Mouse (Mus musculus): ENCODE results near the gene 4930415O20Rik. TPM values are rescaled to one million over a fixed set of nuclear protein-coding genes. Genes with fewer than 3 reads are reported as not detected.

Gene 4930415O20Rik
- polyA plus RNA-seq, 1 experiment from 2014 or later, result not detected

GRCm38 (mm10) chr15:98541064-98541463, 29.7 kb upstream of the 4930415O20Rik start:
- no peak overlapping the region for H3K9ac ChIP-seq
- H3K36me3 ChIP-seq, result peaks cover 54% of the 10 kb centered on the region
- H3K4me2 ChIP-seq (replicated peaks), result no peak overlapping the region
- H3K4me3 ChIP-seq, result no peak overlapping the region
- no peaks in the 10 kb centered on the region for H3K9me3 ChIP-seq
- H3K4me1 ChIP-seq, result no peaks in the 10 kb centered on the region
- H3K27me3 ChIP-seq (replicated peaks), result no peaks in the 10 kb centered on the region
- 93% methylated on average over 6 of the region's 6 CpGs for WGBS
- no peak overlapping the region for H3K27ac ChIP-seq
- no peak for ATAC-seq (ENCODE audit: low FRiP score, low read depth)

GRCm38 (mm10) chr15:98543341-98543740, 27.5 kb upstream of the 4930415O20Rik start:
- no peak for ATAC-seq (ENCODE audit: low FRiP score, low read depth)
- Histone ChIP-seq H3K9ac (no peak overlapping the region), H3K36me3 (peaks cover 73% of the 10 kb centered on the region), H3K27me3 (replicated peaks) (no peaks in the 10 kb centered on the region), H3K4me3 (no peak overlapping the region), H3K4me1 (no peaks in the 10 kb centered on the region), H3K9me3 (no peaks in the 10 kb centered on the region), H3K4me2 (replicated peaks) (no peak overlapping the region), H3K27ac (no peak overlapping the region)
- WGBS, result 71% methylated on average over 4 of the region's 4 CpGs

- H3K4me2 ChIP-seq (replicated peaks), result no peak overlapping the region
- H3K9ac ChIP-seq, result no peak overlapping the region
- H3K36me3 ChIP-seq, result peaks cover 75% of the 10 kb centered on the region
- 93% methylated on average over 3 of the region's 3 CpGs for WGBS
- ATAC-seq (ENCODE audit: low FRiP score, low read depth), result no peak
- H3K27ac ChIP-seq, result no peak overlapping the region
- H3K27me3 ChIP-seq (replicated peaks), result no peaks in the 10 kb centered on the region
- H3K9me3 ChIP-seq, result no peaks in the 10 kb centered on the region
- no peaks in the 10 kb centered on the region for H3K4me1 ChIP-seq
- H3K4me3 ChIP-seq, result no peak overlapping the region
Measured at GRCm38 (mm10) chr15:98545151-98545550, 25.7 kb upstream of the 4930415O20Rik start.

GRCm38 (mm10) chr15:98546843-98547242, 24.0 kb upstream of the 4930415O20Rik start:
- no peaks in the 10 kb centered on the region for H3K27me3 ChIP-seq (replicated peaks)
- ATAC-seq (ENCODE audit: low FRiP score, low read depth), result no peak
- no peaks in the 10 kb centered on the region for H3K4me1 ChIP-seq
- peaks cover 82% of the 10 kb centered on the region for H3K36me3 ChIP-seq
- no peak overlapping the region for H3K9ac ChIP-seq
- H3K4me2 ChIP-seq (replicated peaks), result no peak overlapping the region
- H3K4me3 ChIP-seq, result no peak overlapping the region
- H3K27ac ChIP-seq, result no peak overlapping the region
- no peaks in the 10 kb centered on the region for H3K9me3 ChIP-seq
- 92% methylated on average over 5 of the region's 5 CpGs for WGBS

- Histone ChIP-seq H3K27me3 (replicated peaks) (no peaks in the 10 kb centered on the region), H3K9ac (no peak overlapping the region), H3K4me1 (no peaks in the 10 kb centered on the region), H3K36me3 (peaks cover 62% of the 10 kb centered on the region), H3K4me3 (no peak overlapping the region), H3K27ac (no peak overlapping the region), H3K9me3 (no peaks in the 10 kb centered on the region), H3K4me2 (replicated peaks) (no peak overlapping the region)
- 89% methylated on average over 2 of the region's 2 CpGs for whole genome bisulfite sequencing
- no peak for ATAC-seq (ENCODE audit: low FRiP score, low read depth)
Measured at GRCm38 (mm10) chr15:98552758-98553157, 18.0 kb upstream of the 4930415O20Rik start.

GRCm38 (mm10) chr15:98555881-98556280, 14.9 kb upstream of the 4930415O20Rik start:
- H3K9me3 ChIP-seq, result no peaks in the 10 kb centered on the region
- no peak overlapping the region for H3K4me3 ChIP-seq
- H3K36me3 ChIP-seq, result peaks cover 67% of the 10 kb centered on the region
- no peak overlapping the region for H3K27ac ChIP-seq
- H3K9ac ChIP-seq, result no peak overlapping the region
- 96% methylated on average over 4 of the region's 4 CpGs for WGBS
- no peaks in the 10 kb centered on the region for H3K4me1 ChIP-seq
- ATAC-seq (ENCODE audit: low FRiP score, low read depth), result no peak
- H3K4me2 ChIP-seq (replicated peaks), result no peak overlapping the region
- no peaks in the 10 kb centered on the region for H3K27me3 ChIP-seq (replicated peaks)

GRCm38 (mm10) chr15:98557186-98557585, 13.6 kb upstream of the 4930415O20Rik start:
- Histone ChIP-seq H3K9ac (no peak overlapping the region), H3K27me3 (replicated peaks) (no peaks in the 10 kb centered on the region), H3K4me2 (replicated peaks) (no peak overlapping the region), H3K4me1 (no peaks in the 10 kb centered on the region), H3K9me3 (no peaks in the 10 kb centered on the region), H3K36me3 (peaks cover 58% of the 10 kb centered on the region), H3K27ac (no peak overlapping the region), H3K4me3 (no peak overlapping the region)
- 93% methylated on average over 5 of the region's 5 CpGs for WGBS
- no peak for ATAC-seq (ENCODE audit: low FRiP score, low read depth)

- WGBS, result 2% methylated on average over 15 of the region's 15 CpGs
- Histone ChIP-seq H3K36me3 (peaks cover 12% of the 10 kb centered on the region; the same call in 1 of the 2 replicates), H3K4me3 (peak overlapping the region; percentile 93), H3K4me1 (peaks cover 26% of the 10 kb centered on the region), H3K9me3 (no peaks in the 10 kb centered on the region), H3K9ac (peak overlapping the region; percentile 82), H3K4me2 (replicated peaks) (peak overlapping the region; percentile 88), H3K27ac (peak overlapping the region; percentile 73), H3K27me3 (replicated peaks) (no peaks in the 10 kb centered on the region)
- ATAC-seq (ENCODE audit: low FRiP score, low read depth), result no peak
Measured at GRCm38 (mm10) chr15:98566973-98567277, 3.9 kb upstream of the 4930415O20Rik start.

GRCm38 (mm10) chr15:98567278-98568134, 3.3 kb upstream of the 4930415O20Rik start:
- Histone ChIP-seq H3K4me2 (replicated peaks) (peak overlapping the region; percentile 88), H3K4me3 (peak overlapping the region; percentile 93), H3K9ac (peak overlapping the region; percentile 89), H3K27ac (peak overlapping the region; percentile 77), H3K36me3 (peaks cover 12% of the 10 kb centered on the region; the same call in 1 of the 2 replicates), H3K4me1 (peaks cover 26% of the 10 kb centered on the region), H3K9me3 (no peaks in the 10 kb centered on the region), H3K27me3 (replicated peaks) (no peaks in the 10 kb centered on the region)
- WGBS, result under 1% methylated on average over 88 of the region's 88 CpGs
- peak; percentile 98 for ATAC-seq (ENCODE audit: low FRiP score, low read depth)

- ATAC-seq (ENCODE audit: low FRiP score, low read depth), result peak; percentile 51
- Histone ChIP-seq H3K4me3 (peak overlapping the region; percentile 93), H3K36me3 (peaks cover 3% of the 10 kb centered on the region; the same call in 1 of the 2 replicates), H3K27me3 (replicated peaks) (no peaks in the 10 kb centered on the region), H3K9ac (peak overlapping the region; percentile 89), H3K4me2 (replicated peaks) (peak overlapping the region; percentile 64), H3K4me1 (peaks cover 26% of the 10 kb centered on the region), H3K9me3 (no peaks in the 10 kb centered on the region), H3K27ac (peak overlapping the region; percentile 77)
- WGBS, result 11% methylated on average over 22 of the region's 22 CpGs
Measured at GRCm38 (mm10) chr15:98568256-98569033, 2.4 kb upstream of the 4930415O20Rik start.

- Histone ChIP-seq H3K4me3 (peak overlapping the region; percentile 93; the same call in 1 of the 2 replicates), H3K9me3 (no peaks in the 10 kb centered on the region), H3K27me3 (replicated peaks) (no peaks in the 10 kb centered on the region), H3K36me3 (no peaks in the 10 kb centered on the region), H3K27ac (no peak overlapping the region), H3K4me2 (replicated peaks) (peak overlapping the region; percentile 64), H3K4me1 (peaks cover 26% of the 10 kb centered on the region), H3K9ac (peak overlapping the region; percentile 89)
- no peak for ATAC-seq (ENCODE audit: low FRiP score, low read depth)
- 76% methylated on average over 7 of the region's 7 CpGs for WGBS
Measured at GRCm38 (mm10) chr15:98569216-98569615, 1.6 kb upstream of the 4930415O20Rik start.

- Histone ChIP-seq H3K36me3 (no peaks in the 10 kb centered on the region), H3K27me3 (replicated peaks) (no peaks in the 10 kb centered on the region), H3K27ac (no peak overlapping the region), H3K9ac (no peak overlapping the region), H3K4me3 (no peak overlapping the region), H3K4me1 (peaks cover 25% of the 10 kb centered on the region), H3K9me3 (no peaks in the 10 kb centered on the region), H3K4me2 (replicated peaks) (no peak overlapping the region)
- WGBS, result 87% methylated on average over 4 of the region's 4 CpGs
- ATAC-seq (ENCODE audit: low FRiP score, low read depth), result no peak
Measured at GRCm38 (mm10) chr15:98569795-98570365, 924 bp upstream of the 4930415O20Rik start.
